Mouse (Mus musculus) liver, embryonic 15.5 days (tissue): ENCODE measurements around the gene Elf1. TPM values are rescaled to one million over a fixed set of nuclear protein-coding genes. Genes with fewer than 3 reads are reported as not detected.

ENCODE experiments used
- ATAC-seq: fragments of 200-750 bp; cut with Nextera tagmentation; 2 replicates; pipeline ENCODE4 v1.8.0; 2017; ENCODE audit warnings: moderate number of reproducible peaks, mild to moderate bottlenecking, moderate library complexity; ENCODE audit not compliant: insufficient read depth
- H3K27ac ChIP-seq: fragments of 300-500 bp; sonication (generic); replicated peaks from 2 replicates; pipeline ENCODE4 v1.5.1; 2015; ENCODE audit warnings: mild to moderate bottlenecking, inconsistent platforms
- H3K27me3 ChIP-seq: fragments of 300-500 bp; sonication (generic); 2 replicates; pipeline ENCODE4 v1.6.1; 2015; ENCODE audit warnings: mild to moderate bottlenecking, inconsistent platforms
- H3K36me3 ChIP-seq: fragments of 300-500 bp; sonication (generic); replicated peaks from 2 replicates; pipeline ENCODE4 v1.6.1; 2015; ENCODE audit warnings: moderate library complexity, mild to moderate bottlenecking, inconsistent platforms
- H3K4me1 ChIP-seq: fragments of 300-500 bp; sonication (generic); replicated peaks from 2 replicates; pipeline ENCODE4 v1.6.1; 2015; ENCODE audit warnings: inconsistent platforms
- H3K4me2 ChIP-seq: fragments of 300-500 bp; sonication (generic); 2 replicates; pipeline ENCODE4 v1.6.1; 2015; ENCODE audit warnings: moderate library complexity, mild to moderate bottlenecking, inconsistent platforms
- H3K4me3 ChIP-seq: fragments of 300-500 bp; sonication (generic); replicated peaks from 2 replicates; pipeline ENCODE4 v1.5.1; 2015; ENCODE audit warnings: mild to moderate bottlenecking, inconsistent platforms
- H3K9ac ChIP-seq: fragments of 300-500 bp; sonication (generic); 2 replicates; pipeline ENCODE4 v1.6.1; 2015; ENCODE audit warnings: moderate library complexity, mild to moderate bottlenecking, inconsistent platforms
- H3K9me3 ChIP-seq: fragments of 300-500 bp; sonication (generic); replicated peaks from 2 replicates; pipeline ENCODE4 v1.6.1; 2016; ENCODE audit warnings: inconsistent platforms
- WGBS: fragments of 180-500 bp; shearing (Covaris S2); methylation state at CpG from one replicate; pipeline ENCODE4 v1.1.7; 2015; ENCODE audit warnings: mixed read lengths; ENCODE audit not compliant: insufficient replicate concordance; 5-methylcytosine and 5-hydroxymethylcytosine counted together
- polyA plus RNA-seq: library from polyadenylated mRNA; unstranded; fragments of >200 nt; fragmentation: Nextera tagmentation; extraction: Ambion mirVana; gene quantifications from 2 replicates; pipeline ENCODE4 v1.2.1, GENCODE M21; 2015

The Elf1 gene
- polyA plus RNA-seq, 1 experiment from 2014 or later: 10.9 TPM

GRCm38 (mm10) chr14:79594069-79594468, 113.1 kb downstream of the Elf1 start:
- Histone ChIP-seq H3K27ac (no peak overlapping the region), H3K4me2 (no peak overlapping the region), H3K4me3 (no peak overlapping the region), H3K36me3 (peaks cover 22% of the 10 kb centered on the region), H3K9me3 (no peaks in the 10 kb centered on the region), H3K4me1 (peaks cover 6% of the 10 kb centered on the region), H3K27me3 (no peaks in the 10 kb centered on the region), H3K9ac (no peak overlapping the region)
- WGBS: 79% methylated on average over 5 of the region's 5 CpGs
- ATAC-seq: no peak

- no peak overlapping the region for H3K27ac ChIP-seq
- H3K27me3 ChIP-seq: no peaks in the 10 kb centered on the region
- H3K4me1 ChIP-seq: no peaks in the 10 kb centered on the region
- no peak overlapping the region for H3K4me3 ChIP-seq
- no peak overlapping the region for H3K9ac ChIP-seq
- H3K36me3 ChIP-seq: peaks cover 46% of the 10 kb centered on the region
- peak; percentile 31; the same call in 1 of the 2 replicates for ATAC-seq
- no peaks in the 10 kb centered on the region for H3K9me3 ChIP-seq
- 72% methylated on average over 4 of the region's 4 CpGs for WGBS
- H3K4me2 ChIP-seq: no peak overlapping the region
These were observed 115.6 kb downstream of the Elf1 start for GRCm38 (mm10) chr14:79596602-79597001.

DNA sequence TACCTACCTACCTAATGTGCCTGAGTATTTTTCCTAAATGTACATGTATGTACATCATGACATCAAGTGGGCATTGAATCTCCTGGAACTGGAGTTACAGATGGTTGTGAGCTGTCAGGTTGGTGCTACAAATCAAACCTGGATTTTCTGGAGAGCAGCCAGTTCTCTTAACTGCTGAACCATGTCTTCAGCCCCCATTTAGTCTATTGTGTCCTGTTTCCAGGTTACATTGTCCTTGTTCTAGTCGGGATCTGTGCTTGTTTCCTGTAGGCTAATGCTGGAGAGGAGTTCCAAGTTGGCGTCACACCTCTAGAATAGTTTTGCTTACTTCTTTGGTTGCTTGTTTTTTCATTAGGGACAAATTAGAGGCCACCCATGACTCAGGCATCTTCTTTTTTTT, 124.9 kb downstream of the Elf1 start:
- Histone ChIP-seq H3K9me3 (no peaks in the 10 kb centered on the region), H3K36me3 (peaks cover 63% of the 10 kb centered on the region), H3K4me1 (no peaks in the 10 kb centered on the region), H3K27me3 (no peaks in the 10 kb centered on the region), H3K4me3 (no peak overlapping the region), H3K27ac (no peak overlapping the region), H3K4me2 (no peak overlapping the region), H3K9ac (no peak overlapping the region)
- 67% methylated on average over 2 of the region's 2 CpGs for WGBS
- no peak for ATAC-seq

GRCm38 (mm10) chr14:79606392-79606791, 125.4 kb downstream of the Elf1 start:
- no peaks in the 10 kb centered on the region for H3K4me1 ChIP-seq
- H3K36me3 ChIP-seq: peaks cover 64% of the 10 kb centered on the region
- WGBS: 75% methylated on average over 6 of the region's 6 CpGs
- H3K9ac ChIP-seq: no peak overlapping the region
- H3K27ac ChIP-seq: no peak overlapping the region
- no peaks in the 10 kb centered on the region for H3K27me3 ChIP-seq
- no peak overlapping the region for H3K4me3 ChIP-seq
- no peak for ATAC-seq
- H3K4me2 ChIP-seq: no peak overlapping the region
- no peaks in the 10 kb centered on the region for H3K9me3 ChIP-seq

- no peak for ATAC-seq
- Histone ChIP-seq H3K4me3 (no peak overlapping the region), H3K9me3 (no peaks in the 10 kb centered on the region), H3K27ac (no peak overlapping the region), H3K4me2 (no peak overlapping the region), H3K27me3 (no peaks in the 10 kb centered on the region), H3K4me1 (no peaks in the 10 kb centered on the region), H3K36me3 (peaks cover 63% of the 10 kb centered on the region), H3K9ac (no peak overlapping the region)
- WGBS: 76% methylated on average over 3 of the region's 3 CpGs
These were observed 125.9 kb downstream of the Elf1 start for GRCm38 (mm10) chr14:79606867-79607266.

DNA sequence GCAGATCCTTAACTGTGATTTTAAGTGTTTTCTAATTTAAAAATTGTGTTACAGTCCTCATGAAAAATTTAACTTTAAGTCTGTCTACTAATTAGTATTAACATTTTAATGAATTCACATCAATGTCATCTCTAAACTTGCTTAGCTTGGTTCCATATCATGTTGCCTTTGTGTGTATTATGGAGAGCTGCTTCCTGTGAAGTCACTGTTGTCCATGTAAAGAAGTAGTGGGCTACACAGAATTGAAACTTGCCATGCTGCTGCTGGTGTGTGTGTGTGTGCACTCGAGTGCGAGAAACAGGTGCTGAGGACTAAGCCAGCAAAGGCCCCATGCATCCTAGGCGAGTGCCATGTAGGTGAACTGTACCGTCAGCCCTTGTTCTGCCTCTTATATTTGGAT, 126.4 kb downstream of the Elf1 start:
- H3K36me3 ChIP-seq: peaks cover 62% of the 10 kb centered on the region
- no peak overlapping the region for H3K27ac ChIP-seq
- H3K9me3 ChIP-seq: no peaks in the 10 kb centered on the region
- H3K4me1 ChIP-seq: no peaks in the 10 kb centered on the region
- ATAC-seq: no peak
- no peak overlapping the region for H3K9ac ChIP-seq
- WGBS: 84% methylated on average over 4 of the region's 4 CpGs
- H3K27me3 ChIP-seq: no peaks in the 10 kb centered on the region
- no peak overlapping the region for H3K4me2 ChIP-seq
- H3K4me3 ChIP-seq: no peak overlapping the region

GRCm38 (mm10) chr14:79608286-79608685, 127.3 kb downstream of the Elf1 start:
- Histone ChIP-seq H3K9ac (no peak overlapping the region), H3K27me3 (no peaks in the 10 kb centered on the region), H3K36me3 (peaks cover 63% of the 10 kb centered on the region), H3K27ac (no peak overlapping the region), H3K4me1 (no peaks in the 10 kb centered on the region), H3K9me3 (no peaks in the 10 kb centered on the region), H3K4me3 (no peak overlapping the region), H3K4me2 (no peak overlapping the region)
- WGBS: 79% methylated on average over 6 of the region's 6 CpGs
- ATAC-seq: no peak

DNA sequence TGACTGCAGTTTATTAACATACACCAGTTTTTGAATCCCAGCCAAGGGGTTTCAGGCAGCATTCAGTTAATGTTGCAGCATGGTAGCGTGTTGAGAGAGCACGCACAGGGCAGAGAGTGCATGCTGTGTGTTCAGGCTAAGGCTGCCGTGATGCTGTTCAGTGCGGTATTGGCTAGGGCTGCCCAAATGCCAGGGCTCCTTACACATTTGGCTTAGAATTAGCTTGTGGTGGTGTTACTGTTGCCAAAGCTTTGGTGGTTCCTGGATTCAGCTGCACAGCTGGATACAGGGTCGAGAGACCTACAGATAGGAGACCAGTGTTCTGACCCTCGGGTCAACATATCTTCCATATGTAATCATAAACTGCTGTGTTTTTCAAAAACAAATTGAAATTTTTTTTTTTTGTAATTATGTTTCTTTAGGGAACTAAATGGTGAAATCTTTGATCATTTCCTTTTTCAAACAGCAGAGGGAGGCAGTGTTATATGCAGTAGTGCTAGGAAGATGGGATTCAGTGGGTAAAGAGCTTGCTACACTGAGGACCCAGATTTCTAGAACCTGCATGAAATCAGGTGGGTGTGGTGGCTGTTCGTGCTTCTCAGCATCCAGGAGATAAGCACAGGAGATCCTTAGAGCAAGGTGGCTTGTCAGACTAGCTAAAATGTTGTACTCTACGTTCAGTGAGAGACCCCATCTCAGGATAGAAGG, 136.3 kb downstream of the Elf1 start:
- H3K9me3 ChIP-seq: no peaks in the 10 kb centered on the region
- no peak for ATAC-seq
- no peak overlapping the region for H3K4me3 ChIP-seq
- 76% methylated on average over 8 of the region's 8 CpGs for WGBS
- H3K27me3 ChIP-seq: no peaks in the 10 kb centered on the region
- no peak overlapping the region for H3K4me2 ChIP-seq
- peaks cover 43% of the 10 kb centered on the region for H3K36me3 ChIP-seq
- no peak overlapping the region for H3K27ac ChIP-seq
- peaks cover 8% of the 10 kb centered on the region for H3K4me1 ChIP-seq
- no peak overlapping the region for H3K9ac ChIP-seq

DNA sequence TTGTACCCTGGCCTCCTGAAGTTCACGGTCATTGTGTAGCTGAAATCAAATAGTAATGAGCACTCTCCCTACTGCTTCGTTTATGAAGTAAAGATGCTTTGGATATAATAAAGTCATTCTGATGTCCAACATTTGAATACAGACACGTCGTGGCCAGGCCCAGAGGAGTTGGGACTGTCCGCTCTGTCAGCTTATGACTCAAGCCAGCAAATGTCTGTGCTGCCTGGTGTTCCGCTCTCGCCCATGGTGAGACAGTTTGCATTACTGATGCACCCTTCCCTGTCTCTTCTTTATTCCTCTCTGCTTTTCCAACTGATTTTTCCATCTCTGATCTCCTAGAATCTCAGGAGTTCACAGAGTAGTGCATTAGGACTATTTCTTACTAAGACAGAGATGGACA, 138.8 kb downstream of the Elf1 start:
- Histone ChIP-seq H3K36me3 (peaks cover 34% of the 10 kb centered on the region), H3K9ac (no peak overlapping the region), H3K27ac (no peak overlapping the region), H3K4me3 (no peak overlapping the region), H3K4me1 (peaks cover 8% of the 10 kb centered on the region), H3K9me3 (no peaks in the 10 kb centered on the region), H3K4me2 (no peak overlapping the region), H3K27me3 (no peaks in the 10 kb centered on the region)
- 85% methylated on average over 7 of the region's 7 CpGs for WGBS
- ATAC-seq: no peak

DNA sequence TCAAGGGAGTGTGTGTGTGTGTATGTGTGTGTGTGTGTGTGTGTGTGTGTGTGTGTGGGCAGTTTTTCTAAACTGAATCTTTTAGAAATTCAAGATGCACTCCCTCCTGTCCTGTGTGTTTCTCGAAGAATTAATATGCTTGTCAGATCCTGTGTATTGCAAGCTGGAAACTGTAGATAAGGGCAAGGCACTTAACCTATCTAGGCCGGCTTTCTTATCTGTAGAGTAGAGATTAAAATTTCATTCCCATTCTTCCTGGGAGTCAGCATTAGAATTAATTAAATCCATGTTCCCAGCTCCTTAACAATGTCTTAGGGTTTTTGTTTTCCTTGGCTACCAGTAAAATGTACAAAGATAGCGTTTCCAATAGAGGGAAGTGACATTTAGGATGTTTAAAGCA, 140.1 kb downstream of the Elf1 start:
- ATAC-seq: 0 out of 2 replicates have a peak, but pooled peaks have one; percentile 42
- Histone ChIP-seq H3K4me3 (no peak overlapping the region), H3K9me3 (no peaks in the 10 kb centered on the region), H3K4me1 (peaks cover 8% of the 10 kb centered on the region), H3K4me2 (no peak overlapping the region), H3K9ac (no peak overlapping the region), H3K27me3 (no peaks in the 10 kb centered on the region), H3K27ac (no peak overlapping the region), H3K36me3 (peaks cover 40% of the 10 kb centered on the region)
- WGBS: 37% methylated on average over 3 of the region's 3 CpGs
